Mouse (Mus musculus) gonadal fat pad, adult 2 months (tissue): Measurements from ENCODE around the gene H3f3a. TPM values are rescaled to one million over a fixed set of nuclear protein-coding genes. Genes with fewer than 3 reads are reported as not detected.

Source experiments
- DNase-seq: peaks from one replicate; pipeline ENCODE4 v3.0.0-alpha.2; 2012; ENCODE audit warnings: low read depth
- polyA plus RNA-seq: library from polyadenylated mRNA; depleted of rRNA; stranded (reverse); fragments of >200 nt; gene quantifications from 2 replicates; pipeline ENCODE4 v1.2.3, GENCODE M21; 2012

Gene H3f3a
- polyA plus RNA-seq, 1 experiment: 399 TPM

GRCm38 (mm10) chr1:180823716-180824115 is 10.0 kb upstream of the H3f3a start:
- DNase-seq: no peak

- DNase-seq: no peak
These were observed 8.5 kb upstream of the H3f3a start for GRCm38 (mm10) chr1:180822276-180822675.

- no peak for DNase-seq
These were observed 7.4 kb upstream of the H3f3a start for GRCm38 (mm10) chr1:180821101-180821500.

- DNase-seq: no peak
These were observed 4.3 kb upstream of the H3f3a start for GRCm38 (mm10) chr1:180818000-180818399.

GRCm38 (mm10) chr1:180815371-180816024 is 1.8 kb upstream of the H3f3a start:
- DNase-seq: no peak

GRCm38 (mm10) chr1:180813409-180813884 is 296 bp downstream of the H3f3a start:
- no peak for DNase-seq

GRCm38 (mm10) chr1:180812463-180813408 is 1.0 kb downstream of the H3f3a start:
- no peak for DNase-seq

- DNase-seq: no peak
These were observed 1.9 kb downstream of the H3f3a start for GRCm38 (mm10) chr1:180811596-180812462.

GRCm38 (mm10) chr1:180810976-180811375 is 2.8 kb downstream of the H3f3a start:
- no peak for DNase-seq

GRCm38 (mm10) chr1:180808831-180809230 is 4.9 kb downstream of the H3f3a start:
- no peak for DNase-seq

GRCm38 (mm10) chr1:180803881-180804280 is 9.9 kb downstream of the H3f3a start:
- no peak for DNase-seq

- no peak for DNase-seq
These were observed 12.2 kb downstream of the H3f3a start for GRCm38 (mm10) chr1:180801466-180801994.

GRCm38 (mm10) chr1:180800814-180801213 is 12.9 kb downstream of the H3f3a start:
- no peak for DNase-seq

GRCm38 (mm10) chr1:180800022-180800421 is 13.7 kb downstream of the H3f3a start:
- DNase-seq: no peak

- DNase-seq: no peak
These were observed 14.5 kb downstream of the H3f3a start for GRCm38 (mm10) chr1:180799253-180799652.

- DNase-seq: no peak
These were observed 15.1 kb downstream of the H3f3a start for GRCm38 (mm10) chr1:180798660-180799059.

GRCm38 (mm10) chr1:180794170-180794569 is 19.6 kb downstream of the H3f3a start:
- DNase-seq: no peak

- DNase-seq: no peak
These were observed 20.2 kb downstream of the H3f3a start for GRCm38 (mm10) chr1:180793445-180794117.

GRCm38 (mm10) chr1:180792814-180793213 is 20.9 kb downstream of the H3f3a start:
- no peak for DNase-seq

GRCm38 (mm10) chr1:180791821-180792480 is 21.8 kb downstream of the H3f3a start:
- no peak for DNase-seq

- no peak for DNase-seq
These were observed 30.2 kb downstream of the H3f3a start for GRCm38 (mm10) chr1:180783580-180783928.
